Mouse (Mus musculus): ENCODE results near the gene Nelfcd.

Nelfcd gene

GRCm38 (mm10) chr2:174437697-174437982 lies 22.0 kb downstream of the Nelfcd start:
- no peak for DNase-seq (ENCODE audit: low spot score)

- DNase-seq (ENCODE audit: low spot score): no peak
Measured at GRCm38 (mm10) chr2:174438181-174438580, 22.6 kb downstream of the Nelfcd start.

DNA sequence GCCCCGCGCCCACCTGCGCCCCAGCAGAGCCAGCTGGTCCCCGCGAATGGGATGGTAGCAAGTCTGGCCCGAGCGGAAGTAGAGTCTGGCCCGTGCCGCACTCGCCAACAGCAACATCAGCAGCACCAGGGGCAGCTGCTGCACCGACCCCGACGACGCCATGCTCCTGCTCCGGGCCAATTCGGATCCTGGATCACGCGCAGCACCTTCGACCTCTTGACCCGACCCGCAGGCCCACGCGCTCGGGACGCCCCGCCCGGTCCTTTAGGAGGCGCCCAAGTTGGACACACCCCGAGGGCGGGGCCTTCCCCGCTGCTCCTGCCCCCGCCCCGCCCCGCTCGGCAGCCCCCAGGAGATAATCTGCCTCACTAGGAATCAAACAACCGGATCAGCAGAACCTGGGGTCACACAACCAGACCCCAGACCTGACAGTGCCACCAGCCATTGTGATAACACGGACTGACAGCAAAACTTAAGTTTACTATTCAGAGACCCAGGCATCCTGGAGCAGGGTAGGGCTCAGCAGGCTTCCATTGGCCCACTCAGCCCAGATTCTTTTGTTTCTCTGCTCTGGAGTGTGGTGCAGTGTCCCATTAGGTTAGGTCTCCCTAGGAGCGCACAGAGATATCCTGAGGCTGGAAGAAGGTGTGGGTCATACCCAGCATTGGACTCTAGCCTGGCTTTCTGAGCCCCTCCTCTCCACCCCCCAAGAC lies 23.3 kb downstream of the Nelfcd start, which contains the start of gene Ctsz:
TSS of gene Ctsz (minus strand) at position 303 of the 713 bp plus-strand sequence.
- peak; percentile 56 for DNase-seq (ENCODE audit: low spot score)

GRCm38 (mm10) chr2:174439450-174439838 lies 23.8 kb downstream of the Nelfcd start:
- DNase-seq (ENCODE audit: low spot score): no peak

- no peak for DNase-seq (ENCODE audit: low spot score)
Measured at GRCm38 (mm10) chr2:174439961-174440360, 24.4 kb downstream of the Nelfcd start.

DNA sequence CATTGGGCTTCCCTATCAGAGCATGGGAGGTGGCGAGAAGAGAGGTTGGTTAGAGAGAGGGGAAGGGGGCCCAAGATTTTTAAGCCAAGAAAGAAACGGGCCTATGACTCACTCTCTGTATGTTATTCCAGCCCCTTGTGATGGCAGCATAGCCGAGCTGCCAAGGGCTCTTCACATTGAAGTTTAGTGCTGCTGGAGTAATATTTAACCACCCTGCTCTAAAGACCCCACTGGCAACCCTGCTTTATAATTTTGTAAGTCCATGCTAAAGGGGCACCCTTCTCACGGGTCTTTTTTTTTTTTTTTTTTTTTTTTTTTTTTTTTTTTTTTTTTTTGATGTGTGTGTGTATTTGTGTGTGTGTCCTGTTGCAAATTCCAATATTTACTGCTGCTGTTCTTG lies 26.3 kb downstream of the Nelfcd start:
- no peak for DNase-seq (ENCODE audit: low spot score)

DNA sequence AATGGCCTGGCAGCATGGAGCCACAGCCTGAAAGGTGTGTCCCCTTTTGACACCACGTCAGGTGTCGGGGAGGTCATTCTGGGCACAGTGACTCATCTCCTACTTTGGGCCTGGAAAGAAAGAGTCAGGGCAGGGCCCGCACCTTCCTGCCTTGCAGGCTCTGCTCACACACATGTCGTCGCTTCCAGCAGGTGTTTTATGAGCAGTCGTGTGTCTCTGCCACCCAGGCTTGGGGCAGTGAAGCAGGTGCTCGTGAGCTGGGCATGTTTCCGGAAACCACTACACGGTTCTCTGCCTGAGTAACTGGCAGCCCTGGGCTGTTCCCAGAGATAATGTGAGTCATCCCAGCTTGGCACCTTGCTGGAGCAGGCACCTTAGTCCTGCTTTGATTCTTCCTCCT lies 26.9 kb downstream of the Nelfcd start:
- no peak for DNase-seq (ENCODE audit: low spot score)

DNA sequence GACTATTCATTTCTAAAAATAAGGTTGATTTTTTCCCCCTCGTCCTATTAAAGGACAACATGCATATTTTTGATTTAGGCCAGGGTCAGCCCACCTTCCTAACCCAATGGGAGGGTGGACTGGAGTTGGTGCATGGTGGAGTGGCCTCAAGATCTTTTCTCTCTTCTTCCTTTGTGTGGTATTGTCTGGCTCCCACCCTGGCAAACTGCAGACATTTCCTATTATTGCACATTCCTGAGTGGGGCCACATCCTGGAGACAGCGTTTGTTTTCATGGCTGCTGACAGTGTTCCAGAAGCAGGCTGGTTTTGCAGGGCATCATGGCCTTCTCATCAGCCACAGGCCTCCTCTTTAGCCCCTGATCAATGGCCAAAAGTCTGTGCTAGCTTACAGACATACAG lies 27.4 kb downstream of the Nelfcd start:
- no peak for DNase-seq (ENCODE audit: low spot score)

GRCm38 (mm10) chr2:174444359-174444758 lies 28.8 kb downstream of the Nelfcd start:
- no peak for DNase-seq (ENCODE audit: low spot score)

DNA sequence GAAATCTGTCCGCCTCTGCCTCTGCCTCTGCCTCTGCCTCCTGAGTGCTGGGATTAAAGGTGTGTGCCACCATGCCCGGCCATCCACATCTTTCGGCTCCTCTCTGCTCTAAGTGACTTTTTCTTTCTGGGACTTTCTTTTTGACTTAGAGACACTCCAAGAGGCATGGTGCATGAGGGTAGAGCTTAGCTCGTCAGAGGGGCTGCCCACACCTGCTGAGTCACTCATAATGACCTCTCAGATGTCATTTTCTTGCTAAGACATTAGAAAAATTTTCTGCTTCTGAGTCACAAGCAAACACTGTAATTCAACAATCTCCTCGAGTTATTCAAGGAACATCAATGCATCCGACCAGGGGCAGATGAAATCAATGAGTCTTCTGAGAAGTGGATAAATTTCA lies 29.4 kb downstream of the Nelfcd start:
- DNase-seq (ENCODE audit: low spot score): no peak

DNA sequence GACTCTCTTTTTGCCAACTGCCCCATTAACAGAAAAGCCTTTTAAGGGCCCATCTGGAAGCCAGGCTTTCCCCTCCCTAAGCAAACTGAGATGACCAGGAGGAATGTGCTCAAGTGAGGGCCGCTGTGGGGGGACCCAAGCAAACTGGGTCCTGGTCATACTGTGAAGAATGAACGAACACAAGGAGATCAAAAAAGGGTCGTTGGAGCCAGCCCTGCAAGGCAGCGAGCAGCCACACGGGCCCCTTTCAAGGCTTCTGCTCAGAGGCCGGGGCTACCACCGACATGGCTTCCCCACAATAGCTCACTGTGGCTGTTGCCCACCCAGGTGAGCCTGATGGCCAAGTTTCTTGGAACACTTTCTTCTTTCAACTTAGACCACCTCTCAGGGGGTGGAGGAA lies 30.9 kb downstream of the Nelfcd start:
- DNase-seq (ENCODE audit: low spot score): no peak

- DNase-seq (ENCODE audit: low spot score): no peak
Measured at GRCm38 (mm10) chr2:174446905-174447304, 31.3 kb downstream of the Nelfcd start.

- no peak for DNase-seq (ENCODE audit: low spot score)
Measured at GRCm38 (mm10) chr2:174448405-174448804, 32.8 kb downstream of the Nelfcd start.

GRCm38 (mm10) chr2:174450353-174450752 lies 34.7 kb downstream of the Nelfcd start, which contains the start of gene Tubb1:
TSS of gene Tubb1 (plus strand) at chr2:174450695.
- no peak for DNase-seq (ENCODE audit: low spot score)

DNA sequence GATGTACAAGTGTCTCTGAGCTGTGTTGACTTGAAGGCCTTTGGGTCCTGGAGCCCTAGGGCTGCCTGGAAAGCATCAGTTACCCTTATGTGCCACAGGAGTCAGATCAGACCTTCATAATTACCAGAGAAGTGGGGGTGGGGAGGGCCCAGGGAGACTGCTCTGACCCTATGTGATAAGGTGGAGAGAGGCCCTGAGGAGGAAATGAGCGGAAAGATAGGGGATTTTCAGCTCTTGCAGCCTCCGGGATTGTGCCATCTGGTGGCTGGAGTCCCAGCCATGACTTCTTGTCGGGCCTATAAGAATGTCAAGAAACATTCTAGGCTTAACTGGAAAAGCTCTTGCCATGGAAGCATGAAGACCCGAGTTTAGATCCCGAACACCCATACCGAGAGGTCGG lies 38.1 kb downstream of the Nelfcd start:
- DNase-seq (ENCODE audit: low spot score): no peak

- DNase-seq (ENCODE audit: low spot score): no peak
Measured at GRCm38 (mm10) chr2:174459365-174459764, 43.8 kb downstream of the Nelfcd start.

- no peak for DNase-seq (ENCODE audit: low spot score)
Measured at GRCm38 (mm10) chr2:174463370-174463769, 47.8 kb downstream of the Nelfcd start.

DNA sequence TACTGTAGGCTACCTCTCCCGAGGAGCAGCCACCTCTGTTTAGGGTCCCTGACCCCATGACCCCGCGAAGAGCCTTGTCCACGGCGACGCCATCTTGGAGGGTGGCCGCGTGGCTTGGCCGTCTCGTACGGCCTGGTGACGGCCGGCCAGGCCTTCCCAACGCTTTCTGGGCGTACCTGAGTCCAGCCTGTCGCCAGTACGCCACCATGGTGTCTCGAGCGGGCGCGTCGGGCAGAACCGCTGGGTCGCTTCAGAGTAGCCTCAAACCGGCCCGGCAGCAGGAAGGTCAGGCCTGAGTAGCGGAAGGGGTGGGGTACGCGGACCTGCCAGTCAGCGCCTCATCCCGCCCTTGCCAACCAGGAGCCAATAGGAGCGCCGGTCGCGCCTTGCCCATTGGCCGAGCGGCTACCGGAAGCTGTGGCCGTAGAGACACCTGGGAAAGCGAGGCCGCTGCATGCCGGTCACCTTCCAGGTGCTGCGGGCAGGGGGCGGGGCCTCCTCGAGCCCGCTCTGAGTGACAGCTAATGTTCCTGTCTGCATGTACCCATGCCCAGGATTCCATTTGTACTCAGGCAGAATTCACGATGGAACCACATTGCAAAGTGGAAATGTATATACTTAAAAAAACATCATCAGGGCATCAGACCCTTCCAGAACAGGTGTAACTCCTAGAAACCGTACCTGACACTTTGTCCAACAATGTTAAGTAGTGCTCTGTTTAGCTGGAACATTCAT lies 48.4 kb downstream of the Nelfcd start, which contains the start of gene Atp5e:
TSS of gene Atp5e (minus strand) at position 317 of the 735 bp plus-strand sequence.
- peak; percentile 87 for DNase-seq (ENCODE audit: low spot score)

DNA sequence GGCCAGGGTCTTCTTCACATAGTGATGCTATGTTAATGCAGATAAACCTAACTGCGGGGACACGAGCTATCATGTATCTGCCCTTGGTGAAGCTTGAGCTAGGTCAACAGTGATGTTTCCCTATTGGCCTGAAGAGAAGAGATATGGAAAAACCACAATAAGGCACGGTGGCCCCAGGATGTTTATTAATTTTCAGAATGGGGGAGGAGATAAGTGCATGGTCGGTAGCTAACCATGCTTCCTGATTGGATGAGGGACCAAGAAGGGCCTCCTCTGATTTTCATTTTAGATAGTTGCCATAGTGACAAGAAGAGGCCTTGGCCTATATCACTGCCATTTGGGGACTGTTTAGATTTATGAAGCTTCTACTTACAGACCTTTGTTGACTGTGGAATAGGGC lies 54.7 kb downstream of the Nelfcd start:
- DNase-seq (ENCODE audit: low spot score): no peak

GRCm38 (mm10) chr2:174470786-174471405 lies 55.3 kb downstream of the Nelfcd start:
- no peak for DNase-seq (ENCODE audit: low spot score)

DNA sequence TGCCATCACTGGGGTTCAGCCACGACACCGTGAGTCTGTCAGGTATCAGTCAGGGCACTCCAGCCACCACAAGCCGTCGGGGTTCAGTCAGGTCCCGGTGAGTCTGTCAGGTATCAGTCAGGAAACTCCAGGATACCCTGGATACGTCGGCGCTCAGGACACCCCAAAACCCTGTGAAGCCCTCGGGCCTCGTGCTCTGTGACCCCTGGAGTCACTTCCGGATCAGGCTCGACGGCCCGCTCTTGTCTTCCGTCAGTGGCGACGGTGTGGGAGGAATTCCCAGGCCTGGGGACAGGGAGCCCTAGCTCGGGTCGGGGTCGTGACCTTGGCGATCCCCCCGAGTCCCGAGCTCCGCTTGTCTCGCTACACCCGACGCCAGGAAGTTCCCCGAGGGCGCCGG lies 56.8 kb downstream of the Nelfcd start:
- DNase-seq (ENCODE audit: low spot score): no peak

DNA sequence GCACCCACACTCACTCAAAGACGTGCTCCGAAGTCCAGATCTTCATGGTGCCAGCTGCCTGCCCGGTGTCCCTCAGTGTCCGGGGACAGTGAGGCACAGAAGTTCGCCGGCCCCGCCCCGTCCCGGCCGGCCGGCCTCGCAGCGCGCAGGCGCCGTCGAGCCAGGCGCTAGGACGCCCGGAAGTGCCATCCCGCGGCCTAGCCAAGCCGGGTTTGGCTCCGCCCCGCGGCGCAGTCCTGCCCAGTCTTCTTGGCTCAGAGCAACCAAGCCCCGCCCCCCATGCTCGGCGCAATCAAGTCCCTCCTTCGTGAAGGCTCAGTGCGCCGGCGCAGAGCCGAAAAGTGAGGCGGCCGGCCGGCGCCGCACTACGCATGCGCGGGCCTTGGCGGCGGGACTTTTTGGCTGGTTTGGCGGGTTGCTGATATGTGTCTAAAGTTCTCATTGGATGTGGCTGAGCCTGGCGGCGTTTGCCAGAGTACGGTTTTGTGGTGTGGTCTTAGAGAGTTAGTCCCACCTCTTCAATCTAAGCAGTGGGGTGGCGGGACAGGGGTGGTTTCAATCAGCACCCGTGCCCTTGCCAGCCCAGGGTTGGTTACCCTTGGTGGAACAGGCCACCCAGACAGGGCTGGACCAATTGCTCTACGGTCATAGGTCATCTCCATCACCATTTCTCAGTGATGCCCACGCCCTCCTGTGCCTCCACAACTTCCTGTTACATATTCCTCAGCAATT lies 57.4 kb downstream of the Nelfcd start, which contains the start of gene Prelid3b:
TSS of gene Prelid3b (minus strand) at position 264 of the 732 bp plus-strand sequence.
- peak; percentile 96 for DNase-seq (ENCODE audit: low spot score)

Measured in ovary, postnatal 14 days (tissue).